7 mouse cellular contexts compared by ENCODE assay signal in the genomic region with DNA sequence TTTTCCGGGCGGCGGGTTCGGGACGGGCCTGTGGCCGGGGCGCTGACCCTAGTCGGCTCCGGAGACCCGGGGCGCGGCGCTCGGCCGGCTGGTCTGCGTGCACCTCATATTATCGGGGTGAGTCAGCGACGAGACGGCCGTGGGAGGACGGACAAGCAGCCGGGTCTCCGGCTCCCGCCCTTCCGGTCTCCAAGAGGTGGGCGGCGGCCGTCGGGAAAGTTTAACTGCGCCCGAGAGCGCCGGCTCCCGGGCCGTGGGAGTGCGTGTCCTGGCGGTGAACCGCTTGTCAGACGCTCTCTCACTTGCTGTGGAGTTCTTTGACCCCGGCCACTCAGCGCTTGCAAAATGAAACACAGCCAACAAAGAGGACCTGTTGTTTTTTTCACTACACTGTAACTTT. TPM values are rescaled to one million over a fixed set of nuclear protein-coding genes. Genes with fewer than 3 reads are reported as not detected.
A peak's percentile ranks its signal among the peaks of the same experiment; 100 is the strongest.
DNase-seq lines count a peak whose midpoint lies in the region; ATAC-seq and TF ChIP-seq lines count a peak whose summit lies in the region.

No protein-coding gene starts in this region.

- H3K27me3 ChIP-seq in MEL (ENCODE audit: control insufficient read depth in 1 of 2, insufficient read depth in 2 of 2, low read length in 2 of 2) = no peaks in the 10 kb centered on the region
- no peaks in the 10 kb centered on the region; the same call in 1 of the 2 replicates for H3K27me3 ChIP-seq in embryonic facial prominence, embryonic 13.5 days
- no peaks in the 10 kb centered on the region for H3K27me3 ChIP-seq in limb, embryonic 11.5 days (ENCODE audit: control insufficient read depth, insufficient read depth, low read length)
- peaks cover 7% of the 10 kb centered on the region; the same call in 1 of the 2 replicates for H3K27me3 ChIP-seq in midbrain, embryonic 10.5 days (ENCODE audit: low read depth, poor library complexity, severe bottlenecking)

- no peaks in the 10 kb centered on the region for H3K9me3 ChIP-seq in MEL (replicated peaks; ENCODE audit: insufficient read depth, low read length)
- peaks cover 7% of the 10 kb centered on the region; the same call in 1 of the 2 replicates for H3K9me3 ChIP-seq in embryonic facial prominence, embryonic 13.5 days
- no peaks in the 10 kb centered on the region for H3K9me3 ChIP-seq in limb, embryonic 11.5 days (ENCODE audit: control insufficient read depth, low read length)
- no peaks in the 10 kb centered on the region for H3K9me3 ChIP-seq in midbrain, embryonic 10.5 days (replicated peaks)

- peaks cover 11 to 16% of the 10 kb centered on the region in 2 experiments for H3K4me1 ChIP-seq in MEL (ENCODE audit: control insufficient read depth in 1 of 2, insufficient read depth in 2 of 2, low read length in 2 of 2)
- H3K4me1 ChIP-seq in embryonic facial prominence, embryonic 13.5 days = peaks cover 13% of the 10 kb centered on the region
- H3K4me1 ChIP-seq in limb, embryonic 11.5 days (ENCODE audit: control insufficient read depth, insufficient read depth, low read length) = no peaks in the 10 kb centered on the region
- H3K4me1 ChIP-seq in midbrain, embryonic 10.5 days = peaks cover 22% of the 10 kb centered on the region

- ATAC-seq in embryonic facial prominence, embryonic 13.5 days (ENCODE audit: insufficient number of reproducible peaks, insufficient read depth, low FRiP score, low TSS enrichment, low read depth) = peak; percentile 38; the same call in 1 of the 2 replicates
- peak; percentile 53 for ATAC-seq in limb, embryonic 11.5 days (ENCODE audit: insufficient number of reproducible peaks, low FRiP score, low TSS enrichment, low read depth)

- no peak for TF ChIP-seq POLR2A in MEL (IDR thresholded peaks at IDR 0.05; ENCODE audit: control insufficient read depth in 1 of 2, insufficient read depth in 1 of 2, low read depth in 1 of 2, low read length in 2 of 2, poor library complexity in 1 of 2)

- no peak for TF ChIP-seq CTCF in MEL (IDR thresholded peaks at IDR 0.05 in 2 of 3, conservative IDR thresholded peaks at IDR 0.05 in 1 of 3; ENCODE audit: control insufficient read depth in 1 of 3, insufficient read depth in 1 of 3, low read depth in 2 of 3, low read length in 3 of 3, poor library complexity in 1 of 3, severe bottlenecking in 1 of 3)

- H3K79me2 ChIP-seq in MEL (ENCODE audit: control insufficient read depth, insufficient read depth, low read length, poor library complexity) = peaks cover 15% of the 10 kb centered on the region

- H3K36me3 ChIP-seq in MEL (ENCODE audit: control insufficient read depth in 1 of 2, insufficient read depth in 2 of 2, low read length in 2 of 2) = peaks cover 0 to 29% of the 10 kb centered on the region in 2 experiments; a peak in 2 of 4 replicates
- peaks cover 9% of the 10 kb centered on the region; the same call in 1 of the 2 replicates for H3K36me3 ChIP-seq in embryonic facial prominence, embryonic 13.5 days
- no peaks in the 10 kb centered on the region for H3K36me3 ChIP-seq in limb, embryonic 11.5 days (ENCODE audit: control insufficient read depth, insufficient read depth, low read length)
- H3K36me3 ChIP-seq in midbrain, embryonic 10.5 days = peaks cover 14% of the 10 kb centered on the region

- DNase-seq in CD4-positive, CD25-positive, alpha-beta regulatory T cell, adult 2 months (ENCODE audit: low read depth, low spot score) = peak; percentile 71
- DNase-seq in MEL (ENCODE audit: low read depth, low spot score) = peak; percentile 65
- DNase-seq in heart, postnatal 10 days = peak; percentile 85 to 90
- no peak for DNase-seq in limb, embryonic 11.5 days (ENCODE audit: low spot score)
- DNase-seq in midbrain, embryonic 10.5 days (ENCODE audit: low spot score) = no peak
- DNase-seq in testis, postnatal 14 days (ENCODE audit: low spot score) = peak; percentile 86

- no peak for TF ChIP-seq RAD21 in MEL (IDR thresholded peaks at IDR 0.05; ENCODE audit: low read depth, low read length)

- H3K4me3 ChIP-seq in MEL (ENCODE audit: control insufficient read depth in 1 of 2, insufficient read depth in 1 of 2, low read depth in 2 of 2, low read length in 2 of 2) = peak overlapping the region; percentile 84 to 87
- H3K4me3 ChIP-seq in embryonic facial prominence, embryonic 13.5 days = peak overlapping the region; percentile 79
- peak overlapping the region; percentile 93 for H3K4me3 ChIP-seq in limb, embryonic 11.5 days (ENCODE audit: low read depth, low read length)
- peak overlapping the region; percentile 66 for H3K4me3 ChIP-seq in midbrain, embryonic 10.5 days

- intact Hi-C loops in heart, postnatal 10 days (cut with DNase I) = loop anchor here (2.0 kb wide), 1 partner anchor 34 kb away; no protein-coding TSS in a partner anchor

- H3K4me2 ChIP-seq in embryonic facial prominence, embryonic 13.5 days = peak overlapping the region; percentile 72
- peak overlapping the region; percentile 58 for H3K4me2 ChIP-seq in limb, embryonic 11.5 days (ENCODE audit: low read depth, severe bottlenecking)

- peak overlapping the region; percentile 63 for H3K27ac ChIP-seq in MEL (ENCODE audit: control insufficient read depth, low read depth, low read length)
- H3K27ac ChIP-seq in embryonic facial prominence, embryonic 13.5 days = peak overlapping the region; percentile 39; the same call in 1 of the 2 replicates
- H3K27ac ChIP-seq in limb, embryonic 11.5 days (replicated peaks; ENCODE audit: low read depth, low read length) = no peak overlapping the region
- peak overlapping the region; percentile 88 for H3K27ac ChIP-seq in midbrain, embryonic 10.5 days (replicated peaks)

- peak overlapping the region; percentile 93 for H3K9ac ChIP-seq in MEL (ENCODE audit: control insufficient read depth, low read depth, low read length, poor library complexity, severe bottlenecking)
- peak overlapping the region; percentile 82 for H3K9ac ChIP-seq in embryonic facial prominence, embryonic 13.5 days
- peak overlapping the region; percentile 71 for H3K9ac ChIP-seq in limb, embryonic 11.5 days (ENCODE audit: low read length)

- TF ChIP-seq EP300 in MEL (IDR thresholded peaks at IDR 0.05; ENCODE audit: low read depth in 1 of 2, low read length in 2 of 2) = peak in 1 of 2 experiments; percentile 35; a peak in 3 of 4 replicates

- under 1% methylated on average over 42 of the region's 42 CpGs for WGBS in embryonic facial prominence, embryonic 13.5 days
- under 1% methylated on average over 42 of the region's 42 CpGs for WGBS in limb, embryonic 11.5 days
- WGBS in midbrain, embryonic 10.5 days = under 1% methylated on average over 42 of the region's 42 CpGs

TF ChIP-seq in MEL, 35 proteins besides CTCF, POLR2A, EP300 and RAD21:
- TF ChIP-seq USF2 (IDR thresholded peaks at IDR 0.05; ENCODE audit: borderline replicate concordance in 1 of 2, insufficient read depth in 1 of 2, low read depth in 1 of 2, low read length in 2 of 2) = no peak
- peak; percentile 32; the same call in 1 of the 2 replicates for TF ChIP-seq SIN3A (IDR thresholded peaks at IDR 0.05; ENCODE audit: low read length)
- TF ChIP-seq TBP (IDR thresholded peaks at IDR 0.05; ENCODE audit: low read depth, low read length) = no peak
- no peak for TF ChIP-seq MAX (IDR thresholded peaks at IDR 0.05; ENCODE audit: low read length)

RNA-seq across cellular contexts. Expression of a gene that starts 0.4 kb away (rescaled TPM):
- total RNA-seq in MEL (2012; rRNA removed) = 9.0 and 13.4 TPM in 2 replicates
- polyA plus RNA-seq in MEL (2012; ENCODE audit: insufficient read depth in 1 of 2, insufficient read length in 2 of 2, low read depth in 1 of 2, low replicate concordance in 2 of 2, missing spikeins in 1 of 2) = 10 to 100 TPM in 1 of 2 experiments, 1 to 10 TPM in 1; 9.8 to 84.6 TPM
- polyA plus RNA-seq in embryonic facial prominence, embryonic 13.5 days (2015; fragmentation: Nextera tagmentation; extraction: Ambion mirVana) = 18.2 and 19.1 TPM in 2 replicates
- total RNA-seq in heart, postnatal 10 days (2021) = 10 to 100 TPM; 34.8 to 38.7 TPM
- 21.2 and 23.7 TPM in 2 replicates for polyA plus RNA-seq in limb, embryonic 11.5 days (2014; fragmentation: Nextera tagmentation; extraction: Ambion mirVana)
- polyA plus RNA-seq in midbrain, embryonic 10.5 days (2016; fragmentation: Nextera tagmentation; extraction: Ambion mirVana) = 24.1 and 27.1 TPM in 2 replicates

RNA-seq across cellular contexts. Expression of a gene that starts 25.7 kb away (rescaled TPM):
- 118 and 135 TPM in 2 replicates for total RNA-seq in MEL (2012; rRNA removed)
- 100 to 1,000 TPM; 111 to 167 TPM for polyA plus RNA-seq in MEL (2012; ENCODE audit: insufficient read depth in 1 of 2, insufficient read length in 2 of 2, low read depth in 1 of 2, low replicate concordance in 2 of 2, missing spikeins in 1 of 2)
- polyA plus RNA-seq in embryonic facial prominence, embryonic 13.5 days (2015; fragmentation: Nextera tagmentation; extraction: Ambion mirVana) = 339 and 381 TPM in 2 replicates
- 100 to 1,000 TPM; 115 to 139 TPM for total RNA-seq in heart, postnatal 10 days (2021)
- 362 and 364 TPM in 2 replicates for polyA plus RNA-seq in limb, embryonic 11.5 days (2014; fragmentation: Nextera tagmentation; extraction: Ambion mirVana)
- 286 and 291 TPM in 2 replicates for polyA plus RNA-seq in midbrain, embryonic 10.5 days (2016; fragmentation: Nextera tagmentation; extraction: Ambion mirVana)

RNA-seq across cellular contexts. Expression of a gene that starts 34.9 kb away (rescaled TPM):
- total RNA-seq in MEL (2012; rRNA removed) = 883 and 942 TPM in 2 replicates
- polyA plus RNA-seq in MEL (2012; ENCODE audit: insufficient read depth in 1 of 2, insufficient read length in 2 of 2, low read depth in 1 of 2, low replicate concordance in 2 of 2, missing spikeins in 1 of 2) = 100 to 1,000 TPM in 1 of 2 experiments, not detected in 1; 752 TPM
- polyA plus RNA-seq in embryonic facial prominence, embryonic 13.5 days (2015; fragmentation: Nextera tagmentation; extraction: Ambion mirVana) = 407 and 434 TPM in 2 replicates
- total RNA-seq in heart, postnatal 10 days (2021) = 100 to 1,000 TPM; 123 to 130 TPM
- polyA plus RNA-seq in limb, embryonic 11.5 days (2014; fragmentation: Nextera tagmentation; extraction: Ambion mirVana) = 605 and 608 TPM in 2 replicates
- polyA plus RNA-seq in midbrain, embryonic 10.5 days (2016; fragmentation: Nextera tagmentation; extraction: Ambion mirVana) = 477 and 642 TPM in 2 replicates

RNA-seq across cellular contexts. Expression of a gene that starts 35.0 kb away (rescaled TPM):
- 775 and 808 TPM in 2 replicates for total RNA-seq in MEL (2012; rRNA removed)
- polyA plus RNA-seq in MEL (2012; ENCODE audit: insufficient read depth in 1 of 2, insufficient read length in 2 of 2, low read depth in 1 of 2, low replicate concordance in 2 of 2, missing spikeins in 1 of 2) = 100 to 1,000 TPM; 306 to 885 TPM
- polyA plus RNA-seq in embryonic facial prominence, embryonic 13.5 days (2015; fragmentation: Nextera tagmentation; extraction: Ambion mirVana) = 330 and 337 TPM in 2 replicates
- 100 to 1,000 TPM; 352 to 382 TPM for total RNA-seq in heart, postnatal 10 days (2021)
- 431 and 461 TPM in 2 replicates for polyA plus RNA-seq in limb, embryonic 11.5 days (2014; fragmentation: Nextera tagmentation; extraction: Ambion mirVana)
- polyA plus RNA-seq in midbrain, embryonic 10.5 days (2016; fragmentation: Nextera tagmentation; extraction: Ambion mirVana) = 480 and 571 TPM in 2 replicates

Comparison
In these comparisons a context has a peak if more than half of its experiments do, and no peak if none do; other contexts are left out.
1. DNase-seq: peak in CD4-positive, CD25-positive, alpha-beta regulatory T cell, adult 2 months (single experiment), MEL (single experiment), heart, postnatal 10 days (2 of 2) and testis, postnatal 14 days (single experiment); none in limb, embryonic 11.5 days (single experiment) and midbrain, embryonic 10.5 days (single experiment).
2. Peak in every context shown above with its lines, with median percentiles within 50 percentile points of each other: H3K4me3 ChIP-seq and H3K9ac ChIP-seq.